Mouse (Mus musculus) brain, embryonic 14.5 days (tissue): ENCODE measurements at regions not wholly inside any gene's neighbourhood (a gene's known extent, or its start where the extent isn't known, plus 50 kb on each side); places are given as distances from the start of the nearest gene placed in this dataset.

Experiments used
- CTCF ChIP-seq: fragments of 200-500 bp; IDR thresholded peaks from 2 replicates; pipeline ENCODE4 v1.5.1; 2012; ENCODE audit warnings: inconsistent platforms, mild to moderate bottlenecking, moderate library complexity, borderline replicate concordance; ENCODE audit not compliant: insufficient read depth, insufficient read length; ENCODE audit errors: extremely low read depth
- POLR2A ChIP-seq: fragments of 200-500 bp; IDR thresholded peaks from 2 replicates; pipeline ENCODE4 v1.6.1; 2012; ENCODE audit warnings: mild to moderate bottlenecking, inconsistent platforms, borderline replicate concordance; ENCODE audit not compliant: poor library complexity, insufficient read depth, insufficient read length, severe bottlenecking; ENCODE audit errors: extremely low read depth

GRCm38 (mm10) chr7:134439281-134439680 lies 53.8 kb upstream of the D7Ertd443e start:
- no peak for TF ChIP-seq CTCF
- TF ChIP-seq POLR2A: no peak
